26 mouse cellular contexts compared by ENCODE assay signal in the genomic region with DNA sequence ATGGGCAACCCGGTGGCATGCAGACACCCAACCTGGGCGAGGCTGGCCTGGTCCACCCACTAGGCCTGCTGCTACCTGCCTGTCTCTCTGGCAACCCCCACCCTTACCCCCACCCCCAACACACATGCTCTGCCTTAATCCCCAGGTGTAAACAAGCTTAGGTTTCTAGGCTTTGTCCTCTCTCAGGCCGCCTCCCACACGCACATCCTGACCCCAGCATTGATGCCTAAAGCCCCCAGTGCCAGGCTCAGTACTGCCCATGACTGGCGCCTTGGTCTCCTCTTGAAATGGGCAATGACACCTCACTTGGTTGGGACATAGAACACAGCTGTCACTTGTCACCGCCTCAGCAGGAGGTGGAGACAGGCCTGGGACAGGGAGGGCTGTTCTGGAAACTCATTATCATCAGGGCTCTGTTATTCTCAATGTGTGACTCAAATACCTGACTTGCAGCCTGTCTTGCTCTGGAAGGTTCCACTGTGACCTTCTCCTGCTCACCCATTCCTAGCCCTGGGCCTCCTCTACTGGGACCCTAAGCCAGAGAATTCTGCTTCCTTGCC. TPM values are rescaled to one million over a fixed set of nuclear protein-coding genes. Genes with fewer than 3 reads are reported as not detected.
DNase-seq lines count a peak whose midpoint lies in the region; ATAC-seq and TF ChIP-seq lines count a peak whose summit lies in the region.
"Had no signal": no experiment of that assay in that cellular context is flagged by ENCODE, and none has a peak within 500 bp of the region (broad histone marks: within the 10 kb centered on the region; RNA-seq: fewer than 3 reads in every experiment).

No protein-coding gene starts in this region.

- TF ChIP-seq CTCF in lung, postnatal 0 days (IDR thresholded peaks at IDR 0.05), result no peak

- intact Hi-C loops in heart, postnatal 25 days (cut with DNase I), result loop anchor here (5.0 kb wide), 1 partner anchor 49 kb away; no protein-coding TSS in a partner anchor

- no peak overlapping the region for H3K4me3 ChIP-seq in lung, postnatal 0 days (ENCODE audit: low read depth, low read length)
- no peak overlapping the region for H3K4me3 ChIP-seq in myocyte
- no peak overlapping the region for H3K4me3 ChIP-seq in midbrain, embryonic 13.5 days (replicated peaks)
- H3K4me3 ChIP-seq: hindbrain, embryonic 13.5 days; limb, embryonic 15.5 days had no signal

- no peak overlapping the region for H3K9ac ChIP-seq in lung, postnatal 0 days (replicated peaks; ENCODE audit: low read depth)
- H3K9ac ChIP-seq in midbrain, embryonic 13.5 days (replicated peaks), result no peak overlapping the region
- H3K9ac ChIP-seq: hindbrain, embryonic 13.5 days; limb, embryonic 15.5 days; liver, embryonic 14.5 days; lung, embryonic 14.5 days had no signal

- no peaks in the 10 kb centered on the region for H3K9me3 ChIP-seq in lung, postnatal 0 days (ENCODE audit: low read length)
- no peaks in the 10 kb centered on the region for H3K9me3 ChIP-seq in midbrain, embryonic 13.5 days
- H3K9me3 ChIP-seq: hindbrain, embryonic 13.5 days; limb, embryonic 15.5 days had no signal

- no peaks in the 10 kb centered on the region for H3K4me1 ChIP-seq in lung, postnatal 0 days (ENCODE audit: insufficient read depth, low read depth, low read length)
- H3K4me1 ChIP-seq in midbrain, embryonic 13.5 days (replicated peaks), result 0 out of 2 replicates have a peak, but pooled peaks cover 4% of the 10 kb centered on the region

- H3K27ac ChIP-seq in lung, postnatal 0 days (ENCODE audit: low read length), result no peak overlapping the region
- no peak overlapping the region for H3K27ac ChIP-seq in midbrain, embryonic 13.5 days
- H3K27ac ChIP-seq: hindbrain, embryonic 13.5 days; limb, embryonic 15.5 days; liver, embryonic 14.5 days had no signal

- DNase-seq in heart, adult 11 months, result peak; percentile 91
- no peak for DNase-seq in heart, postnatal 25 days (ENCODE audit: low spot score)
- DNase-seq in lung, postnatal 0 days (ENCODE audit: low spot score), result peak; percentile 27
- DNase-seq in lung, postnatal 14 days, result no peak
- peak; percentile 37 to 46 for DNase-seq in urinary bladder, postnatal 36 days (ENCODE audit: low spot score in 2 of 2)
- DNase-seq in urinary bladder, postnatal 10 days (ENCODE audit: low spot score), result no peak
- DNase-seq: adrenal gland, adult 8-10 months; cerebellum, adult 8-10 months; cerebellum, postnatal 36 days; gastrocnemius, postnatal 10 days; kidney, adult 18-20 months; kidney, postnatal 10 days; left cerebral cortex, postnatal 4 days; right cerebral cortex, postnatal 25 days; thymus, adult 18-20 months; thymus, postnatal 36 days had no signal

- no peak overlapping the region for H3K4me2 ChIP-seq in lung, postnatal 0 days (replicated peaks; ENCODE audit: low read depth, low read length)
- no peak overlapping the region for H3K4me2 ChIP-seq in myocyte (ENCODE audit: low read depth)
- no peak overlapping the region for H3K4me2 ChIP-seq in midbrain, embryonic 13.5 days (replicated peaks)
- H3K4me2 ChIP-seq: hindbrain, embryonic 13.5 days; limb, embryonic 15.5 days; lung, embryonic 14.5 days; midbrain, embryonic 11.5 days had no signal

- no peak for TF ChIP-seq EP300 in lung, postnatal 0 days (IDR thresholded peaks at IDR 0.05)

- no peaks in the 10 kb centered on the region for H3K27me3 ChIP-seq in lung, postnatal 0 days (replicated peaks; ENCODE audit: insufficient read depth, low read length)
- no peaks in the 10 kb centered on the region for H3K27me3 ChIP-seq in myocyte (ENCODE audit: control insufficient read depth, insufficient read depth, insufficient read length)
- H3K27me3 ChIP-seq in midbrain, embryonic 13.5 days, result no peaks in the 10 kb centered on the region
- H3K27me3 ChIP-seq: hindbrain, embryonic 13.5 days; limb, embryonic 15.5 days had no signal

- H3K79me2 ChIP-seq in myocyte (ENCODE audit: control insufficient read depth, insufficient read depth), result no peaks in the 10 kb centered on the region

- no peaks in the 10 kb centered on the region for H3K36me3 ChIP-seq in lung, postnatal 0 days (ENCODE audit: insufficient read depth, low read length)
- H3K36me3 ChIP-seq in myocyte (ENCODE audit: control insufficient read depth, insufficient read depth), result no peaks in the 10 kb centered on the region
- H3K36me3 ChIP-seq in midbrain, embryonic 13.5 days, result no peaks in the 10 kb centered on the region
- H3K36me3 ChIP-seq: hindbrain, embryonic 13.5 days; limb, embryonic 15.5 days had no signal

- WGBS in lung, postnatal 0 days, result 66% methylated on average over 5 of the region's 6 CpGs
- WGBS in midbrain, embryonic 13.5 days, result 49% methylated on average over 6 of the region's 6 CpGs

- no peak for TF ChIP-seq POLR2A in myocyte (IDR thresholded peaks at IDR 0.05; ENCODE audit: insufficient read length, low read depth)

- peak; percentile 35; the same call in 1 of the 2 replicates for ATAC-seq in lung, postnatal 0 days
- no peak for ATAC-seq in midbrain, embryonic 13.5 days
- ATAC-seq: activated CD4-positive, CD25-positive, alpha-beta regulatory T cell, adult 4 months; forebrain, embryonic 16.5 days; inflammation-experienced regulatory T-cells, adult 6 months had no signal

- no peak overlapping the region for H3ac ChIP-seq in myocyte (ENCODE audit: control insufficient read depth, insufficient read length)

TF ChIP-seq in myocyte, 11 proteins besides CTCF, POLR2A, EP300 and RAD21:
- TF ChIP-seq MYOG (IDR thresholded peaks at IDR 0.05; ENCODE audit: control insufficient read depth in 1 of 3, insufficient read depth in 1 of 3, insufficient read length in 2 of 3, low read depth in 2 of 3), result peak in 2 of 3 experiments; percentile 52 to 82
- no peak for TF ChIP-seq SRF (IDR thresholded peaks at IDR 0.05; ENCODE audit: control insufficient read depth, insufficient read length, low read depth)
- TF ChIP-seq E2F4 (IDR thresholded peaks at IDR 0.05; ENCODE audit: insufficient read depth), result no peak
- no peak for TF ChIP-seq CEBPB (IDR thresholded peaks at IDR 0.05; ENCODE audit: insufficient read depth, poor library complexity, severe bottlenecking)
- no peak for TF ChIP-seq REST (IDR thresholded peaks at IDR 0.05; ENCODE audit: insufficient read depth, insufficient read length)
- TF ChIP-seq MYOD1 (IDR thresholded peaks at IDR 0.05; ENCODE audit: control insufficient read depth in 1 of 3, insufficient read length in 2 of 3, low read depth in 2 of 3), result peak in 2 of 3 experiments; percentile 32 to 86
- no peak for TF ChIP-seq USF1 (IDR thresholded peaks at IDR 0.05; ENCODE audit: low read depth)
- no peak for TF ChIP-seq MAX (IDR thresholded peaks at IDR 0.05; ENCODE audit: low read depth)
- TF ChIP-seq TCF12 (IDR thresholded peaks at IDR 0.05; ENCODE audit: insufficient read depth, poor library complexity, severe bottlenecking), result no peak
- peak; percentile 56 for TF ChIP-seq TCF3 (IDR thresholded peaks at IDR 0.05; ENCODE audit: insufficient read length, low read depth)
- TF ChIP-seq POLR2AphosphoS2 (IDR thresholded peaks at IDR 0.05; ENCODE audit: insufficient read length, low read depth), result no peak
TF ChIP-seq in myocyte: peak in this region for 3.

RNA-seq across cellular contexts. Expression of a gene that starts 27.9 kb away (rescaled TPM):
- total RNA-seq in heart, postnatal 25 days (2021), result 100 to 1,000 TPM in 1 of 2 experiments, 10 to 100 TPM in 1; 85.0 to 102 TPM
- polyA plus RNA-seq in lung, postnatal 0 days (2015; fragmentation: Nextera tagmentation; extraction: Ambion mirVana), result 92.6 and 119 TPM in 2 replicates
- polyA plus RNA-seq in myocyte (2012; fragmentation: generic; extraction: Trizol), result 98.2 TPM
- polyA plus RNA-seq in midbrain, embryonic 13.5 days (2015; fragmentation: Nextera tagmentation; extraction: Ambion mirVana), result 84.4 and 89.8 TPM in 2 replicates

Comparison
In these comparisons a context has a peak if more than half of its experiments do, and no peak if none do; other contexts are left out.
1. DNase-seq: peak in heart, adult 11 months (single experiment), lung, postnatal 0 days (single experiment) and urinary bladder, postnatal 36 days (2 of 2); none in heart, postnatal 25 days (single experiment), lung, postnatal 14 days (single experiment) and urinary bladder, postnatal 10 days (single experiment).